Mouse (Mus musculus) heart, embryonic 15.5 days (tissue): ENCODE data around the gene Fam173a. TPM values are rescaled to one million over a fixed set of nuclear protein-coding genes. Genes with fewer than 3 reads are reported as not detected.
A peak's percentile ranks its signal among the peaks of the same experiment; 100 is the strongest.

Experiments
- ATAC-seq: fragments of 200-750 bp; cut with Nextera tagmentation; replicated peaks from 2 replicates; pipeline ENCODE4 v1.8.0; 2017; ENCODE audit warnings: low read depth, moderate TSS enrichment; ENCODE audit not compliant: insufficient number of reproducible peaks, insufficient read depth, low FRiP score
- H3K27ac ChIP-seq: fragments of 300-500 bp; sonication (generic); 2 replicates; pipeline ENCODE4 v1.5.1; 2015; ENCODE audit warnings: mild to moderate bottlenecking, inconsistent platforms
- H3K27me3 ChIP-seq: fragments of 300-500 bp; sonication (generic); 2 replicates; pipeline ENCODE4 v1.6.1; 2015; ENCODE audit warnings: inconsistent platforms
- H3K36me3 ChIP-seq: fragments of 300-500 bp; sonication (generic); 2 replicates; pipeline ENCODE4 v1.6.1; 2015; ENCODE audit warnings: mild to moderate bottlenecking, inconsistent platforms
- H3K4me1 ChIP-seq: fragments of 300-500 bp; sonication (generic); replicated peaks from 2 replicates; pipeline ENCODE4 v1.6.1; 2015; ENCODE audit warnings: inconsistent platforms
- H3K4me2 ChIP-seq: fragments of 300-500 bp; sonication (generic); 2 replicates; pipeline ENCODE4 v1.6.1; 2015; ENCODE audit warnings: inconsistent platforms, mild to moderate bottlenecking, moderate library complexity
- H3K4me3 ChIP-seq: fragments of 300-500 bp; sonication (generic); 2 replicates; pipeline ENCODE4 v1.5.1; 2015; ENCODE audit warnings: mild to moderate bottlenecking, inconsistent platforms
- H3K9ac ChIP-seq: fragments of 300-500 bp; sonication (generic); 2 replicates; pipeline ENCODE4 v1.6.1; 2015; ENCODE audit warnings: mild to moderate bottlenecking, inconsistent platforms
- H3K9me3 ChIP-seq: fragments of 300-500 bp; sonication (generic); replicated peaks from 2 replicates; pipeline ENCODE4 v1.6.1; 2016; ENCODE audit warnings: inconsistent platforms
- WGBS: fragments of 180-500 bp; shearing (Covaris S2); methylation state at CpG from one replicate; pipeline ENCODE4 v1.1.7; 2015; ENCODE audit warnings: mixed read lengths; 5-methylcytosine and 5-hydroxymethylcytosine counted together
- polyA plus RNA-seq: library from polyadenylated mRNA; unstranded; fragments of >200 nt; fragmentation: Nextera tagmentation; extraction: Ambion mirVana; gene quantifications from 2 replicates; pipeline ENCODE4 v1.2.1, GENCODE M21; 2015

Gene Fam173a
- polyA plus RNA-seq, 1 experiment from 2014 or later = 56.8 TPM

GRCm38 (mm10) chr17:25828223-25828594 is 35.5 kb upstream of the Fam173a start:
- peak overlapping the region; percentile 82; the same call in 1 of the 2 replicates for H3K9ac ChIP-seq
- H3K4me3 ChIP-seq = peak overlapping the region; percentile 72
- H3K36me3 ChIP-seq = peaks cover 18% of the 10 kb centered on the region
- H3K9me3 ChIP-seq = no peaks in the 10 kb centered on the region
- WGBS = 81% methylated on average over 8 of the region's 8 CpGs
- no peak for ATAC-seq
- H3K27me3 ChIP-seq = no peaks in the 10 kb centered on the region
- peak overlapping the region; percentile 84 for H3K4me2 ChIP-seq
- H3K4me1 ChIP-seq = peaks cover 56% of the 10 kb centered on the region
- peak overlapping the region; percentile 90 for H3K27ac ChIP-seq

- WGBS = 89% methylated on average over 22 of the region's 22 CpGs
- no peak overlapping the region for H3K4me3 ChIP-seq
- no peaks in the 10 kb centered on the region for H3K27me3 ChIP-seq
- no peak overlapping the region for H3K4me2 ChIP-seq
- peaks cover 56% of the 10 kb centered on the region for H3K4me1 ChIP-seq
- ATAC-seq = no peak
- H3K36me3 ChIP-seq = peaks cover 18% of the 10 kb centered on the region
- H3K9ac ChIP-seq = no peak overlapping the region
- H3K27ac ChIP-seq = no peak overlapping the region
- H3K9me3 ChIP-seq = no peaks in the 10 kb centered on the region
Measured at GRCm38 (mm10) chr17:25827546-25828222, 35.0 kb upstream of the Fam173a start.

GRCm38 (mm10) chr17:25827011-25827410 is 34.3 kb upstream of the Fam173a start:
- no peak overlapping the region for H3K27ac ChIP-seq
- 91% methylated on average over 13 of the region's 13 CpGs for WGBS
- H3K4me3 ChIP-seq = no peak overlapping the region
- no peak overlapping the region for H3K9ac ChIP-seq
- peaks cover 54% of the 10 kb centered on the region for H3K4me1 ChIP-seq
- ATAC-seq = no peak
- no peaks in the 10 kb centered on the region for H3K9me3 ChIP-seq
- peaks cover 7% of the 10 kb centered on the region for H3K27me3 ChIP-seq
- H3K36me3 ChIP-seq = peaks cover 18% of the 10 kb centered on the region
- no peak overlapping the region for H3K4me2 ChIP-seq

GRCm38 (mm10) chr17:25825984-25826570 is 33.4 kb upstream of the Fam173a start:
- no peak overlapping the region for H3K9ac ChIP-seq
- no peak overlapping the region for H3K4me2 ChIP-seq
- WGBS = 94% methylated on average over 27 of the region's 27 CpGs
- no peak for ATAC-seq
- H3K4me3 ChIP-seq = no peak overlapping the region
- peaks cover 15% of the 10 kb centered on the region for H3K27me3 ChIP-seq
- H3K4me1 ChIP-seq = peaks cover 44% of the 10 kb centered on the region
- H3K9me3 ChIP-seq = no peaks in the 10 kb centered on the region
- peaks cover 14% of the 10 kb centered on the region for H3K36me3 ChIP-seq
- no peak overlapping the region for H3K27ac ChIP-seq

- ATAC-seq = no peak
- H3K4me1 ChIP-seq = peaks cover 38% of the 10 kb centered on the region
- WGBS = 84% methylated on average over 6 of the region's 6 CpGs
- no peak overlapping the region for H3K4me3 ChIP-seq
- H3K27ac ChIP-seq = no peak overlapping the region
- no peak overlapping the region for H3K9ac ChIP-seq
- H3K27me3 ChIP-seq = peaks cover 23% of the 10 kb centered on the region
- H3K36me3 ChIP-seq = peaks cover 6% of the 10 kb centered on the region; the same call in 1 of the 2 replicates
- H3K4me2 ChIP-seq = peak overlapping the region; percentile 87; the same call in 1 of the 2 replicates
- no peaks in the 10 kb centered on the region for H3K9me3 ChIP-seq
Measured at GRCm38 (mm10) chr17:25825311-25825710, 32.6 kb upstream of the Fam173a start.

GRCm38 (mm10) chr17:25824362-25825142 is 31.9 kb upstream of the Fam173a start:
- 69% methylated on average over 17 of the region's 17 CpGs for WGBS
- ATAC-seq = no peak
- peaks cover 30% of the 10 kb centered on the region for H3K27me3 ChIP-seq

GRCm38 (mm10) chr17:25823452-25823851 is 30.8 kb upstream of the Fam173a start, which contains the start of gene Wdr24:
Gene Wdr24, plus strand, starts transcription at chr17:25823627.
- peaks cover 41% of the 10 kb centered on the region for H3K27me3 ChIP-seq
- peak; percentile 58; the same call in 1 of the 2 replicates for ATAC-seq
- peak within 1 kb of the TSS; percentile 63 for H3K9ac ChIP-seq
- peaks cover 5% of the 10 kb centered on the region; the same call in 1 of the 2 replicates for H3K36me3 ChIP-seq
- H3K9me3 ChIP-seq = no peaks in the 10 kb centered on the region
- H3K27ac ChIP-seq = peak within 1 kb of the TSS; percentile 8; the same call in 1 of the 2 replicates
- peaks cover 24% of the 10 kb centered on the region for H3K4me1 ChIP-seq
- H3K4me3 ChIP-seq = peak within 1 kb of the TSS; percentile 61
- peak within 1 kb of the TSS; percentile 87 for H3K4me2 ChIP-seq
- under 1% methylated on average over 18 of the region's 18 CpGs for WGBS

More at GRCm38 (mm10) chr17:25824362-25825142, 31.9 kb upstream of the Fam173a start:
- peaks cover 5% of the 10 kb centered on the region; the same call in 1 of the 2 replicates for H3K36me3 ChIP-seq
- H3K9ac ChIP-seq = peak overlapping the region; percentile 63; the same call in 1 of the 2 replicates
- H3K4me1 ChIP-seq = peaks cover 33% of the 10 kb centered on the region
- peak overlapping the region; percentile 61 for H3K4me3 ChIP-seq
- no peak overlapping the region for H3K27ac ChIP-seq
- H3K9me3 ChIP-seq = no peaks in the 10 kb centered on the region
- H3K4me2 ChIP-seq = peak overlapping the region; percentile 87

- Histone ChIP-seq H3K4me1 (peaks cover 5% of the 10 kb centered on the region), H3K27me3 (peaks cover 81% of the 10 kb centered on the region), H3K9me3 (no peaks in the 10 kb centered on the region), H3K9ac (no peak overlapping the region), H3K4me3 (peak overlapping the region; percentile 4; the same call in 1 of the 2 replicates), H3K36me3 (no peaks in the 10 kb centered on the region), H3K27ac (no peak overlapping the region), H3K4me2 (peak overlapping the region; percentile 5)
- WGBS = 8% methylated on average over 46 of the region's 46 CpGs
- ATAC-seq = no peak
Measured at GRCm38 (mm10) chr17:25818851-25819780, 26.4 kb upstream of the Fam173a start.

- Histone ChIP-seq H3K27me3 (peaks cover 92% of the 10 kb centered on the region), H3K9me3 (no peaks in the 10 kb centered on the region), H3K36me3 (no peaks in the 10 kb centered on the region), H3K27ac (no peak overlapping the region), H3K4me1 (peaks cover 4% of the 10 kb centered on the region), H3K9ac (no peak overlapping the region), H3K4me2 (no peak overlapping the region), H3K4me3 (no peak overlapping the region)
- WGBS = 73% methylated on average over 11 of the region's 11 CpGs
- no peak for ATAC-seq
Measured at GRCm38 (mm10) chr17:25817662-25818061, 25.0 kb upstream of the Fam173a start.

GRCm38 (mm10) chr17:25813471-25813870 is 20.8 kb upstream of the Fam173a start:
- H3K4me2 ChIP-seq = no peak overlapping the region
- H3K4me3 ChIP-seq = no peak overlapping the region
- no peak overlapping the region for H3K27ac ChIP-seq
- peaks cover 93% of the 10 kb centered on the region for H3K27me3 ChIP-seq
- H3K36me3 ChIP-seq = no peaks in the 10 kb centered on the region
- peaks cover 17% of the 10 kb centered on the region for H3K4me1 ChIP-seq
- H3K9me3 ChIP-seq = no peaks in the 10 kb centered on the region
- 0 out of 2 replicates have a peak, but pooled peaks have one; percentile 30 for ATAC-seq
- H3K9ac ChIP-seq = no peak overlapping the region
- WGBS = 2% methylated on average over 20 of the region's 20 CpGs
